Mouse (Mus musculus) hindbrain, embryonic 10.5 days (tissue): Measurements from ENCODE around the gene 2410131K14Rik. TPM values are rescaled to one million over a fixed set of nuclear protein-coding genes. Genes with fewer than 3 reads are reported as not detected.
A peak's percentile ranks its signal among the peaks of the same experiment; 100 is the strongest.

Experiments
- DNase-seq: peaks from one replicate; pipeline ENCODE4 v3.0.0-alpha.2; 2017; ENCODE audit warnings: low spot score
- H3K27ac ChIP-seq: fragments of 300-500 bp; sonication (generic); 2 replicates; pipeline ENCODE4 v1.5.1; 2016; ENCODE audit warnings: mild to moderate bottlenecking, moderate library complexity
- H3K27me3 ChIP-seq: fragments of 300-500 bp; sonication (generic); 2 replicates; pipeline ENCODE4 v1.6.1; 2016; ENCODE audit warnings: mild to moderate bottlenecking; ENCODE audit not compliant: poor library complexity, insufficient read depth, severe bottlenecking
- H3K36me3 ChIP-seq: fragments of 300-500 bp; sonication (generic); 2 replicates; pipeline ENCODE4 v1.6.1; 2016; ENCODE audit warnings: mild to moderate bottlenecking, moderate library complexity
- H3K4me1 ChIP-seq: fragments of 300-500 bp; sonication (generic); replicated peaks from 2 replicates; pipeline ENCODE4 v1.6.1; 2016; ENCODE audit warnings: mild to moderate bottlenecking
- H3K4me3 ChIP-seq: fragments of 300-500 bp; sonication (generic); 2 replicates; pipeline ENCODE4 v1.5.1; 2016; ENCODE audit warnings: mild to moderate bottlenecking, moderate library complexity
- H3K9me3 ChIP-seq: fragments of 300-500 bp; sonication (generic); 2 replicates; pipeline ENCODE4 v1.6.1; 2016; ENCODE audit warnings: mild to moderate bottlenecking, moderate library complexity
- WGBS: fragments of 180-500 bp; shearing (Covaris S2); methylation state at CpG from one replicate; pipeline ENCODE4 v1.1.7; 2016; 5-methylcytosine and 5-hydroxymethylcytosine counted together
- polyA plus RNA-seq: library from polyadenylated mRNA; unstranded; fragments of >200 nt; fragmentation: Nextera tagmentation; extraction: Ambion mirVana; gene quantifications from 2 replicates; pipeline ENCODE4 v1.2.1, GENCODE M21; 2016

2410131K14Rik gene
- polyA plus RNA-seq, 1 experiment from 2014 or later = 12.3 TPM

- WGBS = 30% methylated on average over 12 of the region's 12 CpGs
- peaks cover 27% of the 10 kb centered on the region for H3K4me1 ChIP-seq
- H3K4me3 ChIP-seq = no peak overlapping the region
- DNase-seq = peak; percentile 7
- H3K36me3 ChIP-seq = no peaks in the 10 kb centered on the region
- no peaks in the 10 kb centered on the region for H3K9me3 ChIP-seq
- peaks cover 17% of the 10 kb centered on the region; the same call in 1 of the 2 replicates for H3K27me3 ChIP-seq
- 0 out of 2 replicates have a peak overlapping the region, but pooled peaks have one; percentile 41 for H3K27ac ChIP-seq
Observed at GRCm38 (mm10) chr5:118297338-118297746, 52.3 kb downstream of the 2410131K14Rik start.

GRCm38 (mm10) chr5:118299720-118300400 lies 54.8 kb downstream of the 2410131K14Rik start:
- peaks cover 17% of the 10 kb centered on the region; the same call in 1 of the 2 replicates for H3K27me3 ChIP-seq
- H3K36me3 ChIP-seq = no peaks in the 10 kb centered on the region
- no peak for DNase-seq
- H3K27ac ChIP-seq = no peak overlapping the region
- 88% methylated on average over 11 of the region's 11 CpGs for WGBS
- H3K4me3 ChIP-seq = no peak overlapping the region
- peaks cover 20% of the 10 kb centered on the region for H3K4me1 ChIP-seq
- no peaks in the 10 kb centered on the region for H3K9me3 ChIP-seq

GRCm38 (mm10) chr5:118302466-118303155 lies 57.6 kb downstream of the 2410131K14Rik start:
- WGBS = 74% methylated on average over 9 of the region's 9 CpGs
- Histone ChIP-seq H3K9me3 (no peaks in the 10 kb centered on the region), H3K4me3 (no peak overlapping the region), H3K4me1 (peaks cover 7% of the 10 kb centered on the region), H3K27ac (no peak overlapping the region), H3K27me3 (0 out of 2 replicates have a peak, but pooled peaks cover 7% of the 10 kb centered on the region), H3K36me3 (no peaks in the 10 kb centered on the region)
- no peak for DNase-seq

- H3K9me3 ChIP-seq = no peaks in the 10 kb centered on the region
- no peaks in the 10 kb centered on the region for H3K36me3 ChIP-seq
- H3K27ac ChIP-seq = no peak overlapping the region
- no peak for DNase-seq
- peaks cover 5% of the 10 kb centered on the region; the same call in 1 of the 2 replicates for H3K4me1 ChIP-seq
- no peaks in the 10 kb centered on the region for H3K27me3 ChIP-seq
- no peak overlapping the region for H3K4me3 ChIP-seq
- 88% methylated on average over 19 of the region's 19 CpGs for WGBS
Observed at GRCm38 (mm10) chr5:118304970-118305618, 60.1 kb downstream of the 2410131K14Rik start.

GRCm38 (mm10) chr5:118310389-118310788 lies 65.4 kb downstream of the 2410131K14Rik start:
- no peaks in the 10 kb centered on the region for H3K9me3 ChIP-seq
- no peak overlapping the region for H3K27ac ChIP-seq
- H3K4me1 ChIP-seq = peaks cover 5% of the 10 kb centered on the region; the same call in 1 of the 2 replicates
- WGBS = 88% methylated on average over 6 of the region's 6 CpGs
- DNase-seq = no peak
- H3K36me3 ChIP-seq = no peaks in the 10 kb centered on the region
- no peak overlapping the region for H3K4me3 ChIP-seq
- no peaks in the 10 kb centered on the region for H3K27me3 ChIP-seq

- H3K4me3 ChIP-seq = no peak overlapping the region
- WGBS = 68% methylated on average over 10 of the region's 10 CpGs
- H3K27me3 ChIP-seq = no peaks in the 10 kb centered on the region
- H3K4me1 ChIP-seq = peaks cover 7% of the 10 kb centered on the region
- H3K36me3 ChIP-seq = no peaks in the 10 kb centered on the region
- DNase-seq = no peak
- no peak overlapping the region for H3K27ac ChIP-seq
- no peaks in the 10 kb centered on the region for H3K9me3 ChIP-seq
Observed at GRCm38 (mm10) chr5:118311251-118311650, 66.2 kb downstream of the 2410131K14Rik start.

GRCm38 (mm10) chr5:118313766-118314165 lies 68.7 kb downstream of the 2410131K14Rik start:
- Histone ChIP-seq H3K36me3 (no peaks in the 10 kb centered on the region), H3K4me3 (no peak overlapping the region), H3K9me3 (no peaks in the 10 kb centered on the region), H3K27ac (no peak overlapping the region), H3K27me3 (peaks cover 12% of the 10 kb centered on the region), H3K4me1 (peaks cover 23% of the 10 kb centered on the region)
- 91% methylated on average over 6 of the region's 6 CpGs for WGBS
- no peak for DNase-seq

Other genes with a start within 250 kb of the 2410131K14Rik start
- 0.45 and 0.55 TPM in 2 replicates for gene Tesc, start 217.5 kb upstream of the 2410131K14Rik start, polyA plus RNA-seq
- 35.0 and 36.8 TPM in 2 replicates for gene Fbxw8, start 89.8 kb upstream of the 2410131K14Rik start, polyA plus RNA-seq
- 0.25 and 0.37 TPM in 2 replicates for gene Hrk, start 80.6 kb upstream of the 2410131K14Rik start, polyA plus RNA-seq
- gene Rnft2, start 111 bp upstream of the 2410131K14Rik start, polyA plus RNA-seq = 4.9 and 7.4 TPM in 2 replicates